Mouse (Mus musculus) hindbrain, embryonic 11.5 days (tissue): ENCODE data around the gene Tspan15. TPM values are rescaled to one million over a fixed set of nuclear protein-coding genes. Genes with fewer than 3 reads are reported as not detected.

Experiments
- ATAC-seq: fragments of 200-750 bp; cut with Nextera tagmentation; 2 replicates; pipeline ENCODE4 v1.8.0; 2017; ENCODE audit warnings: mild to moderate bottlenecking, moderate TSS enrichment, moderate library complexity; ENCODE audit not compliant: low FRiP score
- DNase-seq: peaks from one replicate; pipeline ENCODE4 v3.0.0-alpha.2; 2015; ENCODE audit warnings: low spot score
- H3K27ac ChIP-seq: fragments of 300-500 bp; sonication (generic); 2 replicates; pipeline ENCODE4 v1.5.1; 2014; ENCODE audit warnings: mild to moderate bottlenecking, low read depth, low read length
- H3K27me3 ChIP-seq: fragments of 300-500 bp; sonication (generic); 2 replicates; pipeline ENCODE4 v1.6.1; 2014; ENCODE audit warnings: mild to moderate bottlenecking, low read length, moderate library complexity, mixed read lengths; ENCODE audit not compliant: control insufficient read depth, insufficient read depth
- H3K36me3 ChIP-seq: fragments of 300-500 bp; sonication (generic); 2 replicates; pipeline ENCODE4 v1.6.1; 2014; ENCODE audit warnings: mild to moderate bottlenecking, low read length, moderate library complexity, mixed read lengths; ENCODE audit not compliant: control insufficient read depth, insufficient read depth
- H3K4me1 ChIP-seq: fragments of 300-500 bp; sonication (generic); replicated peaks from 2 replicates; pipeline ENCODE4 v1.6.1; 2014; ENCODE audit warnings: low read length, mixed read lengths; ENCODE audit not compliant: control insufficient read depth, insufficient read depth
- H3K4me2 ChIP-seq: fragments of 300-500 bp; sonication (generic); replicated peaks from 2 replicates; pipeline ENCODE4 v1.6.1; 2014; ENCODE audit warnings: mild to moderate bottlenecking, low read depth, low read length
- H3K4me3 ChIP-seq: fragments of 300-500 bp; sonication (generic); 2 replicates; pipeline ENCODE4 v1.5.1; 2014; ENCODE audit warnings: low read depth, low read length
- H3K9ac ChIP-seq: fragments of 300-500 bp; sonication (generic); 2 replicates; pipeline ENCODE4 v1.6.1; 2014; ENCODE audit warnings: low read depth, low read length
- H3K9me3 ChIP-seq: fragments of 300-500 bp; sonication (generic); 2 replicates; pipeline ENCODE4 v1.6.1; 2016; ENCODE audit warnings: low read length; ENCODE audit not compliant: control insufficient read depth
- WGBS: fragments of 180-500 bp; shearing (Covaris S2); extraction: QIAGEN DNeasy Blood & Tissue Kit; methylation state at CpG from one replicate; pipeline ENCODE4 v1.1.7; 2014; 5-methylcytosine and 5-hydroxymethylcytosine counted together
- polyA plus RNA-seq: library from polyadenylated mRNA; unstranded; fragments of >200 nt; fragmentation: Nextera tagmentation; extraction: Ambion mirVana; gene quantifications from 2 replicates; pipeline ENCODE4 v1.2.1, GENCODE M21; 2014

The Tspan15 gene
- polyA plus RNA-seq, 1 experiment from 2014 or later: 9.2 TPM

- Histone ChIP-seq H3K4me2 (no peak overlapping the region), H3K36me3 (no peaks in the 10 kb centered on the region), H3K4me3 (no peak overlapping the region), H3K9me3 (no peaks in the 10 kb centered on the region), H3K27ac (no peak overlapping the region), H3K9ac (no peak overlapping the region), H3K27me3 (no peaks in the 10 kb centered on the region), H3K4me1 (no peaks in the 10 kb centered on the region)
- ATAC-seq (no peak), DNase-seq (no peak)
- WGBS: 76% methylated on average over 9 of the region's 9 CpGs
Observed at GRCm38 (mm10) chr10:62192701-62193157, 38.3 kb downstream of the Tspan15 start.

GRCm38 (mm10) chr10:62190821-62191220 is 40.2 kb downstream of the Tspan15 start:
- H3K27ac ChIP-seq: no peak overlapping the region
- H3K9me3 ChIP-seq: no peaks in the 10 kb centered on the region
- no peak overlapping the region for H3K4me3 ChIP-seq
- ATAC-seq (no peak), DNase-seq (no peak)
- no peaks in the 10 kb centered on the region for H3K4me1 ChIP-seq
- no peak overlapping the region for H3K9ac ChIP-seq
- WGBS: 93% methylated on average over 7 of the region's 7 CpGs
- no peaks in the 10 kb centered on the region; the same call in 1 of the 2 replicates for H3K27me3 ChIP-seq
- H3K36me3 ChIP-seq: no peaks in the 10 kb centered on the region
- H3K4me2 ChIP-seq: no peak overlapping the region

DNA sequence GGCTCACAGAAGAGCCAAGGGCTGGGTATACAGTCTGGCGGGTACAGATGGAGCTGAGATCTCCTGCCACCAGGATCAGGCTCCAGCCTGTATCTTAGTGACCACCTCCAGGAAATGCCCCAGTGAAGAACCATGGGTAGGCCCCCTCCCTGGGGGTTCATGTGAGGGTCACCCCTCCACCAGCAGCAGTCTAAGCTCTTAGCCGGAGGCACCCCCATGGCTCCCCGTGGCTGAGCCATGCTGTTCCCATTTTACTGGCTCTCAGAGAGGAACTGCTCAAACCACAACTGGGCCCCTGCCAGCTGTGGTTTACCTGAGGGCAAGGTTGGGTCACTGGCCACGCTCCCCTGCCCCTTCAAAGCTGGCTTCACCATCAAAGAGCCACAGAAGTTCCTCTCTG is 41.1 kb downstream of the Tspan15 start:
- Histone ChIP-seq H3K4me1 (no peaks in the 10 kb centered on the region), H3K27me3 (no peaks in the 10 kb centered on the region; the same call in none of the 2 replicates), H3K36me3 (no peaks in the 10 kb centered on the region), H3K9ac (no peak overlapping the region), H3K4me2 (no peak overlapping the region), H3K27ac (no peak overlapping the region), H3K9me3 (no peaks in the 10 kb centered on the region), H3K4me3 (no peak overlapping the region)
- 83% methylated on average over 4 of the region's 4 CpGs for WGBS
- DNase-seq (no peak), ATAC-seq (no peak)

DNA sequence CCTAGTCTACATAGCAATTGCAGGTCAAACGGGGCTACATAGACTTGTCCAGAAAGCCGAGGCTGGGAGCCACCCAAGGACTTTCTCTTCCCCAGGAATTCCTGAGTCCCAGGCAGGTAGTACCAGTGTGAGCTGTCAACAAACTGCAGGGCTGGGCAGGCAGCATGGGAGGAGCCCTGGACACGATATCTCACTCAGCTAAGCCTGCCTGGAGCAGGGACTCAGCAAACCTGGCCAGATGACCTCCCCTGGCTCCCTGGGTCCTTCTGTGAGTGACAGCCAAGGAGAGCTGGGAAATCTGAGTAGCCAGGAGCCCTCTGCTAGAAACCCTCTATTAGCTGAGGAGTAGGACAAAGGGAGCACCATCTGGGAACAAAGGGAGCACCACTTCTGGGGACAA is 41.7 kb downstream of the Tspan15 start:
- Histone ChIP-seq H3K27me3 (no peaks in the 10 kb centered on the region; the same call in none of the 2 replicates), H3K4me1 (no peaks in the 10 kb centered on the region), H3K36me3 (no peaks in the 10 kb centered on the region), H3K4me3 (no peak overlapping the region), H3K4me2 (no peak overlapping the region), H3K27ac (no peak overlapping the region), H3K9ac (no peak overlapping the region), H3K9me3 (no peaks in the 10 kb centered on the region)
- WGBS: 70% methylated on average over 3 of the region's 3 CpGs
- no peak for ATAC-seq
- DNase-seq: no peak

DNA sequence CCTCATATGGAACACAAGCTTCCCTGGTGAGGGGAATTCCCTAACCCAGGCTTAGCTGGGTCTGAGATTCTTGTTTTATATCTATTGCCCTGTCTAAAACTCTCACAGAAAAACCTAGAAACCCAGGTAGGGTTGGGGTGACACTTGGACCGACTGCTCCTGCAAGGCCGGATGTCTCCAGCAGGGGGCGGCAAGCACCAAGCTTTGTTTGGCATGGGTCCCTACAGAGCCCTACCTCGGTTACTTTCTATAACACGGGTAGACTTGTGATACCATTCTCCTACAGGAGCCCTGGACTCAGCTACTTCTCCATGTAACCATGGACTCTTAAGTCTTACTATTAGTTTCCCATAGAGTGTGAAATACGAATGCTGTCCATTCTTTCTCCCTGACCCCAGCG is 44.2 kb downstream of the Tspan15 start:
- DNase-seq: peak; percentile 89
- Histone ChIP-seq H3K27me3 (no peaks in the 10 kb centered on the region; the same call in none of the 2 replicates), H3K9me3 (no peaks in the 10 kb centered on the region), H3K27ac (no peak overlapping the region), H3K9ac (no peak overlapping the region), H3K4me1 (no peaks in the 10 kb centered on the region), H3K4me3 (no peak overlapping the region), H3K36me3 (no peaks in the 10 kb centered on the region), H3K4me2 (no peak overlapping the region)
- ATAC-seq: 0 out of 2 replicates have a peak, but pooled peaks have one; percentile 26
- 22% methylated on average over 7 of the region's 7 CpGs for WGBS

- Histone ChIP-seq H3K9ac (no peak overlapping the region), H3K4me3 (no peak overlapping the region), H3K27me3 (peaks cover 2% of the 10 kb centered on the region), H3K4me1 (no peaks in the 10 kb centered on the region), H3K36me3 (no peaks in the 10 kb centered on the region), H3K9me3 (no peaks in the 10 kb centered on the region), H3K4me2 (no peak overlapping the region), H3K27ac (no peak overlapping the region)
- ATAC-seq: peak; percentile 48
- WGBS: 3% methylated on average over 10 of the region's 10 CpGs
- peak; percentile 99 for DNase-seq
Observed at GRCm38 (mm10) chr10:62183053-62183452, 48.0 kb downstream of the Tspan15 start.

GRCm38 (mm10) chr10:62182471-62183014 is 48.5 kb downstream of the Tspan15 start:
- Histone ChIP-seq H3K9me3 (no peaks in the 10 kb centered on the region), H3K9ac (no peak overlapping the region), H3K27ac (no peak overlapping the region), H3K4me3 (no peak overlapping the region), H3K4me2 (no peak overlapping the region), H3K36me3 (no peaks in the 10 kb centered on the region), H3K27me3 (peaks cover 2% of the 10 kb centered on the region), H3K4me1 (no peaks in the 10 kb centered on the region)
- DNase-seq: no peak
- peak; percentile 31; the same call in 1 of the 2 replicates for ATAC-seq
- 72% methylated on average over 6 of the region's 6 CpGs for WGBS

GRCm38 (mm10) chr10:62181701-62182100 is 49.4 kb downstream of the Tspan15 start:
- H3K4me2 ChIP-seq: no peak overlapping the region
- peaks cover 2% of the 10 kb centered on the region; the same call in 1 of the 2 replicates for H3K27me3 ChIP-seq
- DNase-seq (no peak), ATAC-seq (no peak)
- H3K36me3 ChIP-seq: no peaks in the 10 kb centered on the region
- H3K4me3 ChIP-seq: no peak overlapping the region
- 51% methylated on average over 3 of the region's 3 CpGs for WGBS
- no peak overlapping the region for H3K9ac ChIP-seq
- H3K27ac ChIP-seq: no peak overlapping the region
- no peaks in the 10 kb centered on the region for H3K9me3 ChIP-seq
- no peaks in the 10 kb centered on the region for H3K4me1 ChIP-seq

GRCm38 (mm10) chr10:62179944-62180343 is 51.1 kb downstream of the Tspan15 start:
- 98% methylated on average over 3 of the region's 3 CpGs for WGBS
- Histone ChIP-seq H3K27ac (no peak overlapping the region), H3K36me3 (no peaks in the 10 kb centered on the region), H3K4me3 (no peak overlapping the region), H3K9ac (no peak overlapping the region), H3K9me3 (no peaks in the 10 kb centered on the region), H3K4me1 (no peaks in the 10 kb centered on the region), H3K27me3 (peaks cover 7% of the 10 kb centered on the region), H3K4me2 (no peak overlapping the region)
- ATAC-seq (no peak), DNase-seq (no peak)
